Mouse (Mus musculus): ENCODE measurements around the gene Efhd2. TPM values are rescaled to one million over a fixed set of nuclear protein-coding genes. Genes with fewer than 3 reads are reported as not detected.
A peak's percentile ranks its signal among the peaks of the same experiment; 100 is the strongest.

Gene Efhd2
- polyA plus RNA-seq, 1 experiment from 2014 or later = 44.0 TPM

- Histone ChIP-seq H3K4me1 (ENCODE audit: control insufficient read depth, insufficient read depth, low read length) (no peaks in the 10 kb centered on the region), H3K4me3 (ENCODE audit: low read depth, low read length) (no peak overlapping the region), H3K9me3 (replicated peaks; ENCODE audit: control insufficient read depth, low read length) (no peaks in the 10 kb centered on the region), H3K36me3 (ENCODE audit: control insufficient read depth, insufficient read depth, low read length) (peaks cover 30% of the 10 kb centered on the region), H3K27ac (ENCODE audit: low read depth, low read length) (peak overlapping the region; percentile 30; the same call in 1 of the 2 replicates), H3K9ac (ENCODE audit: low read length) (no peak overlapping the region), H3K27me3 (replicated peaks; ENCODE audit: control insufficient read depth, insufficient read depth, low read length) (no peaks in the 10 kb centered on the region), H3K4me2 (ENCODE audit: low read length) (no peak overlapping the region)
- DNase-seq (ENCODE audit: low spot score) (peak; percentile 86), ATAC-seq (peak; percentile 85)
- 9% methylated on average over 10 of the region's 10 CpGs for WGBS
Observed at GRCm38 (mm10) chr4:141857422-141857930, 17.2 kb downstream of the Efhd2 start.

- Histone ChIP-seq H3K9me3 (replicated peaks; ENCODE audit: control insufficient read depth, low read length) (no peaks in the 10 kb centered on the region), H3K27ac (ENCODE audit: low read depth, low read length) (no peak overlapping the region), H3K9ac (ENCODE audit: low read length) (no peak overlapping the region), H3K4me2 (ENCODE audit: low read length) (no peak overlapping the region), H3K36me3 (ENCODE audit: control insufficient read depth, insufficient read depth, low read length) (no peaks in the 10 kb centered on the region), H3K4me3 (ENCODE audit: low read depth, low read length) (no peak overlapping the region), H3K27me3 (replicated peaks; ENCODE audit: control insufficient read depth, insufficient read depth, low read length) (no peaks in the 10 kb centered on the region), H3K4me1 (ENCODE audit: control insufficient read depth, insufficient read depth, low read length) (no peaks in the 10 kb centered on the region)
- peak; percentile 77 for DNase-seq (ENCODE audit: low spot score)
- no peak for ATAC-seq
- 74% methylated on average over 9 of the region's 9 CpGs for WGBS
Observed at GRCm38 (mm10) chr4:141853437-141853836, 21.3 kb downstream of the Efhd2 start.

- Histone ChIP-seq H3K9me3 (replicated peaks; ENCODE audit: control insufficient read depth, low read length) (no peaks in the 10 kb centered on the region), H3K4me2 (ENCODE audit: low read length) (no peak within 1 kb of the TSS), H3K4me1 (ENCODE audit: control insufficient read depth, insufficient read depth, low read length) (no peaks in the 10 kb centered on the region), H3K27ac (ENCODE audit: low read depth, low read length) (no peak within 1 kb of the TSS), H3K36me3 (ENCODE audit: control insufficient read depth, insufficient read depth, low read length) (no peaks in the 10 kb centered on the region), H3K4me3 (ENCODE audit: low read depth, low read length) (no peak within 1 kb of the TSS), H3K27me3 (replicated peaks; ENCODE audit: control insufficient read depth, insufficient read depth, low read length) (no peaks in the 10 kb centered on the region), H3K9ac (ENCODE audit: low read length) (no peak within 1 kb of the TSS)
- ATAC-seq (no peak), DNase-seq (ENCODE audit: low spot score) (no peak)
- WGBS = 84% methylated on average over 6 of the region's 6 CpGs
Observed at GRCm38 (mm10) chr4:141845999-141846398, 28.7 kb downstream of the Efhd2 start, which contains the start of gene Ctrc. TSS of gene Ctrc (minus strand) at chr4:141846359.

GRCm38 (mm10) chr4:141834536-141835095 lies 40.1 kb downstream of the Efhd2 start:
- ATAC-seq (no peak), DNase-seq (ENCODE audit: low spot score) (no peak)
- Histone ChIP-seq H3K4me2 (ENCODE audit: low read length) (no peak overlapping the region), H3K9me3 (replicated peaks; ENCODE audit: control insufficient read depth, low read length) (no peaks in the 10 kb centered on the region), H3K27ac (ENCODE audit: low read depth, low read length) (no peak overlapping the region), H3K4me3 (ENCODE audit: low read depth, low read length) (no peak overlapping the region), H3K9ac (ENCODE audit: low read length) (no peak overlapping the region), H3K36me3 (ENCODE audit: control insufficient read depth, insufficient read depth, low read length) (no peaks in the 10 kb centered on the region), H3K27me3 (replicated peaks; ENCODE audit: control insufficient read depth, insufficient read depth, low read length) (no peaks in the 10 kb centered on the region), H3K4me1 (ENCODE audit: control insufficient read depth, insufficient read depth, low read length) (no peaks in the 10 kb centered on the region)
- WGBS = 66% methylated on average over 5 of the region's 5 CpGs

GRCm38 (mm10) chr4:141833911-141834310 lies 40.8 kb downstream of the Efhd2 start:
- H3K9me3 ChIP-seq (replicated peaks; ENCODE audit: control insufficient read depth, low read length) = no peaks in the 10 kb centered on the region
- 55% methylated on average over 1 of the region's 1 CpGs for WGBS
- DNase-seq (ENCODE audit: low spot score) (no peak), ATAC-seq (no peak)
- H3K27ac ChIP-seq (ENCODE audit: low read depth, low read length) = no peak overlapping the region
- H3K9ac ChIP-seq (ENCODE audit: low read length) = no peak overlapping the region
- H3K4me1 ChIP-seq (ENCODE audit: control insufficient read depth, insufficient read depth, low read length) = no peaks in the 10 kb centered on the region
- H3K27me3 ChIP-seq (replicated peaks; ENCODE audit: control insufficient read depth, insufficient read depth, low read length) = no peaks in the 10 kb centered on the region
- H3K4me3 ChIP-seq (ENCODE audit: low read depth, low read length) = no peak overlapping the region
- H3K36me3 ChIP-seq (ENCODE audit: control insufficient read depth, insufficient read depth, low read length) = no peaks in the 10 kb centered on the region
- no peak overlapping the region for H3K4me2 ChIP-seq (ENCODE audit: low read length)

- Histone ChIP-seq H3K27me3 (replicated peaks; ENCODE audit: control insufficient read depth, insufficient read depth, low read length) (no peaks in the 10 kb centered on the region), H3K4me1 (ENCODE audit: control insufficient read depth, insufficient read depth, low read length) (no peaks in the 10 kb centered on the region), H3K27ac (ENCODE audit: low read depth, low read length) (no peak overlapping the region), H3K9me3 (replicated peaks; ENCODE audit: control insufficient read depth, low read length) (no peaks in the 10 kb centered on the region), H3K9ac (ENCODE audit: low read length) (no peak overlapping the region), H3K36me3 (ENCODE audit: control insufficient read depth, insufficient read depth, low read length) (no peaks in the 10 kb centered on the region), H3K4me2 (ENCODE audit: low read length) (no peak overlapping the region), H3K4me3 (ENCODE audit: low read depth, low read length) (no peak overlapping the region)
- no peak for DNase-seq (ENCODE audit: low spot score)
- ATAC-seq = no peak
- WGBS = 83% methylated on average over 7 of the region's 7 CpGs
Observed at GRCm38 (mm10) chr4:141831361-141831760, 43.4 kb downstream of the Efhd2 start.

- ATAC-seq (no peak), DNase-seq (ENCODE audit: low spot score) (no peak)
- no peaks in the 10 kb centered on the region for H3K9me3 ChIP-seq (replicated peaks; ENCODE audit: control insufficient read depth, low read length)
- H3K4me3 ChIP-seq (ENCODE audit: low read depth, low read length) = no peak overlapping the region
- no peaks in the 10 kb centered on the region for H3K27me3 ChIP-seq (replicated peaks; ENCODE audit: control insufficient read depth, insufficient read depth, low read length)
- no peak overlapping the region for H3K4me2 ChIP-seq (ENCODE audit: low read length)
- H3K36me3 ChIP-seq (ENCODE audit: control insufficient read depth, insufficient read depth, low read length) = no peaks in the 10 kb centered on the region
- H3K4me1 ChIP-seq (ENCODE audit: control insufficient read depth, insufficient read depth, low read length) = no peaks in the 10 kb centered on the region
- no peak overlapping the region for H3K27ac ChIP-seq (ENCODE audit: low read depth, low read length)
- 48% methylated on average over 11 of the region's 11 CpGs for WGBS
- H3K9ac ChIP-seq (ENCODE audit: low read length) = no peak overlapping the region
Observed at GRCm38 (mm10) chr4:141830381-141830780, 44.3 kb downstream of the Efhd2 start.

- no peaks in the 10 kb centered on the region for H3K9me3 ChIP-seq (replicated peaks; ENCODE audit: control insufficient read depth, low read length)
- WGBS = 80% methylated on average over 4 of the region's 4 CpGs
Observed at GRCm38 (mm10) chr4:141828177-141828576, 46.5 kb downstream of the Efhd2 start.

GRCm38 (mm10) chr4:141827401-141827800 lies 47.3 kb downstream of the Efhd2 start:
- no peak overlapping the region for H3K4me3 ChIP-seq (ENCODE audit: low read depth, low read length)
- no peak overlapping the region for H3K4me2 ChIP-seq (ENCODE audit: low read length)
- WGBS = 92% methylated on average over 2 of the region's 2 CpGs
- H3K27ac ChIP-seq (ENCODE audit: low read depth, low read length) = no peak overlapping the region
- DNase-seq (ENCODE audit: low spot score) (no peak), ATAC-seq (no peak)
- no peaks in the 10 kb centered on the region for H3K27me3 ChIP-seq (replicated peaks; ENCODE audit: control insufficient read depth, insufficient read depth, low read length)
- H3K4me1 ChIP-seq (ENCODE audit: control insufficient read depth, insufficient read depth, low read length) = no peaks in the 10 kb centered on the region
- no peaks in the 10 kb centered on the region for H3K9me3 ChIP-seq (replicated peaks; ENCODE audit: control insufficient read depth, low read length)
- H3K9ac ChIP-seq (ENCODE audit: low read length) = no peak overlapping the region
- no peaks in the 10 kb centered on the region for H3K36me3 ChIP-seq (ENCODE audit: control insufficient read depth, insufficient read depth, low read length)

More at GRCm38 (mm10) chr4:141828177-141828576, 46.5 kb downstream of the Efhd2 start:
- DNase-seq (ENCODE audit: low spot score) (no peak), ATAC-seq (no peak)
- no peak overlapping the region for H3K4me2 ChIP-seq (ENCODE audit: low read length)
- H3K9ac ChIP-seq (ENCODE audit: low read length) = no peak overlapping the region
- H3K27ac ChIP-seq (ENCODE audit: low read depth, low read length) = no peak overlapping the region
- no peaks in the 10 kb centered on the region for H3K36me3 ChIP-seq (ENCODE audit: control insufficient read depth, insufficient read depth, low read length)
- no peaks in the 10 kb centered on the region for H3K27me3 ChIP-seq (replicated peaks; ENCODE audit: control insufficient read depth, insufficient read depth, low read length)
- H3K4me3 ChIP-seq (ENCODE audit: low read depth, low read length) = no peak overlapping the region
- no peaks in the 10 kb centered on the region for H3K4me1 ChIP-seq (ENCODE audit: control insufficient read depth, insufficient read depth, low read length)

Data from forebrain, embryonic 14.5 days (tissue).